Mouse (Mus musculus) limb, embryonic 10.5 days (tissue): ENCODE measurements around the gene Adipor2. TPM values are rescaled to one million over a fixed set of nuclear protein-coding genes. Genes with fewer than 3 reads are reported as not detected.

ENCODE experiments used
- DNase-seq: peaks from one replicate; pipeline ENCODE4 v3.0.0-alpha.2; 2017; ENCODE audit warnings: low spot score
- H3K27ac ChIP-seq: fragments of 300-500 bp; sonication (generic); 2 replicates; pipeline ENCODE4 v1.5.1; 2016; ENCODE audit warnings: mild to moderate bottlenecking
- H3K27me3 ChIP-seq: fragments of 300-500 bp; sonication (generic); 2 replicates; pipeline ENCODE4 v1.6.1; 2016; ENCODE audit warnings: low read depth, mild to moderate bottlenecking; ENCODE audit not compliant: poor library complexity, severe bottlenecking
- H3K36me3 ChIP-seq: fragments of 300-500 bp; sonication (generic); 2 replicates; pipeline ENCODE4 v1.6.1; 2016; ENCODE audit warnings: mild to moderate bottlenecking, moderate library complexity
- H3K4me1 ChIP-seq: fragments of 300-500 bp; sonication (generic); 2 replicates; pipeline ENCODE4 v1.6.1; 2016
- H3K4me3 ChIP-seq: fragments of 300-500 bp; sonication (generic); 2 replicates; pipeline ENCODE4 v1.5.1; 2016; ENCODE audit warnings: mild to moderate bottlenecking, moderate library complexity
- H3K9me3 ChIP-seq: fragments of 300-500 bp; sonication (generic); replicated peaks from 2 replicates; pipeline ENCODE4 v1.6.1; 2016; ENCODE audit warnings: mild to moderate bottlenecking
- WGBS: fragments of 180-500 bp; shearing (Covaris S2); methylation state at CpG from one replicate; pipeline ENCODE4 v1.1.7; 2016; 5-methylcytosine and 5-hydroxymethylcytosine counted together
- polyA plus RNA-seq: library from polyadenylated mRNA; unstranded; fragments of >200 nt; fragmentation: Nextera tagmentation; extraction: Ambion mirVana; gene quantifications from 2 replicates; pipeline ENCODE4 v1.2.1, GENCODE M21; 2016

Adipor2 gene
- polyA plus RNA-seq, 1 experiment from 2014 or later = 29.4 TPM

GRCm38 (mm10) chr6:119303331-119303730 is 114.2 kb downstream of the Adipor2 start:
- Histone ChIP-seq H3K4me1 (no peaks in the 10 kb centered on the region), H3K27ac (no peak overlapping the region), H3K9me3 (no peaks in the 10 kb centered on the region), H3K27me3 (no peaks in the 10 kb centered on the region), H3K36me3 (no peaks in the 10 kb centered on the region), H3K4me3 (no peak overlapping the region)
- 84% methylated on average over 6 of the region's 6 CpGs for WGBS
- no peak for DNase-seq

Other genes with a start within 250 kb of the Adipor2 start
- 5.7 and 8.9 TPM in 2 replicates for gene Dcp1b, start 242.5 kb downstream of the Adipor2 start, polyA plus RNA-seq
- 5.7 and 10.2 TPM in 2 replicates for gene Cacna1c, start 221.3 kb downstream of the Adipor2 start, polyA plus RNA-seq
- not detected in 2 replicates for gene Cacna2d4, start 181.2 kb downstream of the Adipor2 start, polyA plus RNA-seq
- not detected in 2 replicates for gene Lrtm2, start 86.9 kb downstream of the Adipor2 start, polyA plus RNA-seq
- gene Fbxl14, start 62.0 kb upstream of the Adipor2 start, polyA plus RNA-seq = 3.0 and 3.5 TPM in 2 replicates
- 17.6 and 18.5 TPM in 2 replicates for gene Wnt5b, start 126.6 kb upstream of the Adipor2 start, polyA plus RNA-seq